Mouse (Mus musculus) liver, embryonic 12.5 days (tissue): ENCODE data around the gene Tub. TPM values are rescaled to one million over a fixed set of nuclear protein-coding genes. Genes with fewer than 3 reads are reported as not detected.
A peak's percentile ranks its signal among the peaks of the same experiment; 100 is the strongest.

Experiments
- ATAC-seq: fragments of 200-750 bp; cut with Nextera tagmentation; 2 replicates; pipeline ENCODE4 v1.8.0; 2017; ENCODE audit warnings: moderate number of reproducible peaks, mild to moderate bottlenecking, moderate library complexity
- H3K27ac ChIP-seq: fragments of 300-500 bp; sonication (generic); 2 replicates; pipeline ENCODE4 v1.5.1; 2016; ENCODE audit warnings: mild to moderate bottlenecking
- H3K27me3 ChIP-seq: fragments of 300-500 bp; sonication (generic); replicated peaks from 2 replicates; pipeline ENCODE4 v1.6.1; 2016; ENCODE audit warnings: mild to moderate bottlenecking, moderate library complexity
- H3K36me3 ChIP-seq: fragments of 300-500 bp; sonication (generic); 2 replicates; pipeline ENCODE4 v1.6.1; 2016; ENCODE audit warnings: mild to moderate bottlenecking, moderate library complexity
- H3K4me1 ChIP-seq: fragments of 300-500 bp; sonication (generic); 2 replicates; pipeline ENCODE4 v1.6.1; 2016
- H3K4me2 ChIP-seq: fragments of 300-500 bp; sonication (generic); 2 replicates; pipeline ENCODE4 v1.6.1; 2016; ENCODE audit warnings: mild to moderate bottlenecking, moderate library complexity
- H3K4me3 ChIP-seq: fragments of 300-500 bp; sonication (generic); 2 replicates; pipeline ENCODE4 v1.5.1; 2016; ENCODE audit warnings: mild to moderate bottlenecking, moderate library complexity
- H3K9ac ChIP-seq: fragments of 300-500 bp; sonication (generic); 2 replicates; pipeline ENCODE4 v1.6.1; 2016; ENCODE audit warnings: mild to moderate bottlenecking, moderate library complexity
- H3K9me3 ChIP-seq: fragments of 300-500 bp; sonication (generic); replicated peaks from 2 replicates; pipeline ENCODE4 v1.6.1; 2016; ENCODE audit warnings: mild to moderate bottlenecking, moderate library complexity
- WGBS: fragments of 180-500 bp; shearing (Covaris S2); methylation state at CpG from one replicate; pipeline ENCODE4 v1.1.7; 2016; ENCODE audit not compliant: insufficient replicate concordance; 5-methylcytosine and 5-hydroxymethylcytosine counted together
- polyA plus RNA-seq: library from polyadenylated mRNA; unstranded; fragments of >200 nt; fragmentation: Nextera tagmentation; extraction: Ambion mirVana; gene quantifications from 2 replicates; pipeline ENCODE4 v1.2.1, GENCODE M21; 2016

Tub gene
- polyA plus RNA-seq, 1 experiment from 2014 or later: 0.04 TPM

- H3K27me3 ChIP-seq: peaks cover 57% of the 10 kb centered on the region
These were observed 1.5 kb upstream of the Tub start for GRCm38 (mm10) chr7:108948611-108949010.

GRCm38 (mm10) chr7:108949301-108949700 is 837 bp upstream of the Tub start:
- Histone ChIP-seq H3K36me3 (peaks cover 13% of the 10 kb centered on the region), H3K9ac (no peak overlapping the region), H3K4me1 (peaks cover 9% of the 10 kb centered on the region), H3K4me3 (no peak overlapping the region), H3K9me3 (no peaks in the 10 kb centered on the region), H3K27ac (no peak overlapping the region), H3K4me2 (no peak overlapping the region), H3K27me3 (peaks cover 57% of the 10 kb centered on the region)
- WGBS: 33% methylated on average over 2 of the region's 2 CpGs
- ATAC-seq: no peak

More at GRCm38 (mm10) chr7:108948611-108949010, 1.5 kb upstream of the Tub start:
- H3K27ac ChIP-seq: no peak overlapping the region
- peaks cover 20% of the 10 kb centered on the region for H3K36me3 ChIP-seq
- no peak overlapping the region for H3K4me3 ChIP-seq
- peaks cover 9% of the 10 kb centered on the region for H3K4me1 ChIP-seq
- ATAC-seq: no peak
- H3K4me2 ChIP-seq: no peak overlapping the region
- no peak overlapping the region for H3K9ac ChIP-seq
- H3K9me3 ChIP-seq: no peaks in the 10 kb centered on the region

- no peak overlapping the region for H3K27ac ChIP-seq
- H3K36me3 ChIP-seq: peaks cover under 1% of the 10 kb centered on the region; the same call in 1 of the 2 replicates
- H3K9ac ChIP-seq: no peak overlapping the region
- peak overlapping the region; percentile 60 for H3K4me2 ChIP-seq
- WGBS: 3% methylated on average over 52 of the region's 52 CpGs
- H3K4me1 ChIP-seq: peaks cover 9% of the 10 kb centered on the region
- peak overlapping the region; percentile 40 for H3K4me3 ChIP-seq
- H3K27me3 ChIP-seq: peaks cover 59% of the 10 kb centered on the region
- ATAC-seq: peak; percentile 16; the same call in 1 of the 2 replicates
- H3K9me3 ChIP-seq: no peaks in the 10 kb centered on the region
These were observed 709 bp downstream of the Tub start for GRCm38 (mm10) chr7:108950762-108951331.

DNA sequence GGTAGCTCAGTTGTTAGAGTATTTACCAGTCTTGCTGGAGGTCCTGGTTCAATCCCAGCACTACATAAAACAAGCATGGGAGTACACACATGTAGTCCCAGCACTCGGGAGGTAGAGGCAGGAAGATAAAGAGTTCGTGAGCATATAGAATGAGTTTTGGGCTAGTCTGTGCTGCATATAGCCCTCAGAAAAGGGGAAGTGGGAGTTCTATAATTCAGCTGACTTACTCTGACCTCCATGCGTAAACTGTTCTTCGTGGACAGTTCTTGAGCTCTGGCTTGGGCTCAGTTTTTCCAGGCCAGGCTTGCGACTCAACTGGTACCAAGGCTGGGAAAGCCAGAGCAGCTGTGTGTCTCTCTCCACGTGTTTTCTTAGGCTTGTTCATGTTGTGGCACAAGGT is 2.7 kb downstream of the Tub start:
- Histone ChIP-seq H3K27ac (no peak overlapping the region), H3K36me3 (no peaks in the 10 kb centered on the region), H3K27me3 (peaks cover 60% of the 10 kb centered on the region), H3K4me2 (no peak overlapping the region), H3K9me3 (no peaks in the 10 kb centered on the region), H3K9ac (no peak overlapping the region), H3K4me1 (peaks cover 9% of the 10 kb centered on the region), H3K4me3 (no peak overlapping the region)
- 40% methylated on average over 6 of the region's 6 CpGs for WGBS
- ATAC-seq: no peak

GRCm38 (mm10) chr7:108954185-108954584 is 4.0 kb downstream of the Tub start:
- 37% methylated on average over 4 of the region's 4 CpGs for WGBS
- Histone ChIP-seq H3K4me1 (peaks cover 9% of the 10 kb centered on the region), H3K36me3 (no peaks in the 10 kb centered on the region), H3K4me2 (no peak overlapping the region), H3K9ac (no peak overlapping the region), H3K9me3 (no peaks in the 10 kb centered on the region), H3K4me3 (no peak overlapping the region), H3K27ac (no peak overlapping the region), H3K27me3 (peaks cover 46% of the 10 kb centered on the region)
- ATAC-seq: no peak

DNA sequence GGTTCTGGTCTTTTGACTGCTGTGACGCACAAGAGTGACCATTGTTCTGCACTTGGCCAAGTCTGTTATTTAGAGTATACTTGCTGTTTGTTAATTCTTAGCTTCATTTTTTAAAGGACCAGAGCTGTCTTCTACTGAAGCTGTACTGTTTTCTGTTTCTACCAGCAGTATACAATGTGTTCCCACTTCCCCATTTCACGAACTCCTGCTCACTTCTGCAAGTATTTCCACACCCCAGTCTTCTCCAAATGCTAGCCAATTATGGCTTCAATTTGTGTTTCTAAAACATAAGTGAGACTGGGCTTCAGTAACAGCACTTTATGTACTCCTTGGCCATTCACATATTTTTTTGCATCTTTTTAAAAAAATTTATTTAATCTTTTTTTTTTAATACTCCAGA is 7.6 kb downstream of the Tub start:
- Histone ChIP-seq H3K27ac (no peak overlapping the region), H3K9ac (no peak overlapping the region), H3K36me3 (no peaks in the 10 kb centered on the region), H3K27me3 (peaks cover 19% of the 10 kb centered on the region), H3K9me3 (no peaks in the 10 kb centered on the region), H3K4me2 (no peak overlapping the region), H3K4me3 (no peak overlapping the region), H3K4me1 (no peaks in the 10 kb centered on the region)
- no peak for ATAC-seq
- 39% methylated on average over 2 of the region's 2 CpGs for WGBS

GRCm38 (mm10) chr7:108965968-108966367 is 15.8 kb downstream of the Tub start:
- Histone ChIP-seq H3K9ac (no peak overlapping the region), H3K27ac (no peak overlapping the region), H3K4me3 (no peak overlapping the region), H3K4me1 (no peaks in the 10 kb centered on the region), H3K27me3 (0 out of 2 replicates have a peak, but pooled peaks cover 9% of the 10 kb centered on the region), H3K36me3 (no peaks in the 10 kb centered on the region), H3K9me3 (no peaks in the 10 kb centered on the region), H3K4me2 (no peak overlapping the region)
- no peak for ATAC-seq
- WGBS: 19% methylated on average over 2 of the region's 2 CpGs

GRCm38 (mm10) chr7:108966742-108967362 is 16.7 kb downstream of the Tub start:
- no peak overlapping the region for H3K4me2 ChIP-seq
- H3K36me3 ChIP-seq: no peaks in the 10 kb centered on the region
- 20% methylated on average over 7 of the region's 7 CpGs for WGBS
- peak; percentile 49; the same call in 1 of the 2 replicates for ATAC-seq
- no peaks in the 10 kb centered on the region for H3K4me1 ChIP-seq
- 0 out of 2 replicates have a peak, but pooled peaks cover 9% of the 10 kb centered on the region for H3K27me3 ChIP-seq
- no peak overlapping the region for H3K4me3 ChIP-seq
- H3K9me3 ChIP-seq: no peaks in the 10 kb centered on the region
- H3K27ac ChIP-seq: no peak overlapping the region
- H3K9ac ChIP-seq: no peak overlapping the region

GRCm38 (mm10) chr7:108968201-108968600 is 18.1 kb downstream of the Tub start:
- Histone ChIP-seq H3K9me3 (no peaks in the 10 kb centered on the region), H3K4me2 (no peak overlapping the region)

GRCm38 (mm10) chr7:108972273-108972672 is 22.1 kb downstream of the Tub start:
- ATAC-seq: no peak
- H3K4me1 ChIP-seq: no peaks in the 10 kb centered on the region
- 62% methylated on average over 6 of the region's 6 CpGs for WGBS

More at GRCm38 (mm10) chr7:108968201-108968600, 18.1 kb downstream of the Tub start:
- Histone ChIP-seq H3K36me3 (no peaks in the 10 kb centered on the region), H3K27me3 (0 out of 2 replicates have a peak, but pooled peaks cover 3% of the 10 kb centered on the region), H3K4me1 (no peaks in the 10 kb centered on the region), H3K4me3 (no peak overlapping the region), H3K27ac (no peak overlapping the region), H3K9ac (no peak overlapping the region)
- WGBS: 33% methylated on average over 6 of the region's 6 CpGs
- ATAC-seq: no peak

GRCm38 (mm10) chr7:108985934-108986708 is 36.0 kb downstream of the Tub start:
- 47% methylated on average over 2 of the region's 3 CpGs for WGBS

More at GRCm38 (mm10) chr7:108972273-108972672, 22.1 kb downstream of the Tub start:
- Histone ChIP-seq H3K4me2 (no peak overlapping the region), H3K27ac (no peak overlapping the region), H3K9ac (no peak overlapping the region), H3K9me3 (no peaks in the 10 kb centered on the region), H3K27me3 (0 out of 2 replicates have a peak, but pooled peaks cover 3% of the 10 kb centered on the region), H3K4me3 (no peak overlapping the region), H3K36me3 (no peaks in the 10 kb centered on the region)

GRCm38 (mm10) chr7:108991207-108991606 is 41.1 kb downstream of the Tub start:
- Histone ChIP-seq H3K4me2 (no peak overlapping the region), H3K9ac (no peak overlapping the region), H3K27me3 (no peaks in the 10 kb centered on the region), H3K4me3 (no peak overlapping the region), H3K27ac (no peak overlapping the region), H3K36me3 (no peaks in the 10 kb centered on the region), H3K9me3 (no peaks in the 10 kb centered on the region), H3K4me1 (no peaks in the 10 kb centered on the region)
- 64% methylated on average over 9 of the region's 9 CpGs for WGBS
- no peak for ATAC-seq

More at GRCm38 (mm10) chr7:108985934-108986708, 36.0 kb downstream of the Tub start:
- Histone ChIP-seq H3K4me2 (no peak overlapping the region), H3K9me3 (no peaks in the 10 kb centered on the region), H3K9ac (no peak overlapping the region), H3K4me3 (no peak overlapping the region), H3K27ac (no peak overlapping the region), H3K36me3 (no peaks in the 10 kb centered on the region), H3K4me1 (no peaks in the 10 kb centered on the region), H3K27me3 (no peaks in the 10 kb centered on the region)
- ATAC-seq: no peak
